Mouse (Mus musculus): ENCODE results near the gene Ulk1.

The Ulk1 gene

DNA sequence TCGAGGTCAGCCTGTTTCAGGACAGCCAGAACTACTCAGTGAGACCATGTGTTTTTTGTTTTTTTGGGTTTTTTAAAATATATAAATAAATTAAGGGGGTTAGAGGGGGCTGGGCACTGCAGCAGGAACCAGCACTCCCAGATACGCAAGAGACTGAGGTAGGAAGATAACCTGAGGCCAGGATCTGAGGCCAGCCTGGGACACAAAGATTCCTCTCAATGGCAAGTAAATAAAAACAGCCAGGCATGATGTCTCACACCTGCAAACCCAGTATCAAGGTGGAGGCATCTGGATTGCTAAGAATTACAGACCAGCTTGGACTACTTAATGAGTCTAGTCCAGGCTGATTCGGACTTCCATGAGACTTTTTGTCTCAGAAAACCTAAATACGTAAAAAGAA, 40.6 kb downstream of the Ulk1 start:
- no peak for DNase-seq (ENCODE audit: low spot score in 2 of 2)

DNA sequence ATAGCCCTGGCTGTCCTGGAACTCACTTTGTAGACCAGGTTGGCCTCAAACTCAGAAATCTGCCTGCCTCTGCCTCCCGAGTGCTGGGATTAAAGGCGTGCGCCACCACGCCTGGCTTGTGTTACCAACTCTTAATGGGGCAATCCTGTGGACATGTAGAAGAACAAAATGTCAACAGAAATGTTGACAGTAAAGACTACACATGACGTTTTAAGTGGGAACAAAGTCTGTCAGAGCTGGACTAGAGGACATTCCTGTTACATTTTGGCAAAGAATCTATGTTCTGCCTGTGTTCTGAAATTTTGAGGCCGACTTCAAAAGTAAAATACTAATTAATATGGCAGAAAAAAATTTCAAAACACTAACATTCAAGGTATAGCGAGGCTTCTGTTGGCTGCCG, 46.0 kb downstream of the Ulk1 start:
- no peak for DNase-seq (ENCODE audit: low spot score in 2 of 2)

DNA sequence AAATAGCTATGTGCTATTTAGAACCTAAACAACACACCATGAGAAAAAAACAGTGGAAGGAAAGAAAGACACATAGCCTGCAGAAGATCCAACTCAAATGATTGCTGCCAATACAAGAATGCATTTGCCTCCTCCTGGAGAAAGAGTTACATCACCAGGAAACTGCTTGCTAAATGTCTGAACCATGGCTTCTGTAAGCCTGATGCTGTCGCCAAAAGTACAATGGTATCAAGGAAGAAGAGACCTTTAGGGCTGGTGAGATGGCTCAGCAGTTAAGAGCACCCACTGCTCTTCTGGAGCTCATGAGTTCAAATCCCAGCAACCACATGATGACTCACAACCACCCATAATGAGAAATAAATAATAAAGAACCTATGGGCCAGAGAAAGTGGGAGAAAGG, 64.9 kb downstream of the Ulk1 start:
- no peak for DNase-seq (ENCODE audit: low spot score in 2 of 2)

DNA sequence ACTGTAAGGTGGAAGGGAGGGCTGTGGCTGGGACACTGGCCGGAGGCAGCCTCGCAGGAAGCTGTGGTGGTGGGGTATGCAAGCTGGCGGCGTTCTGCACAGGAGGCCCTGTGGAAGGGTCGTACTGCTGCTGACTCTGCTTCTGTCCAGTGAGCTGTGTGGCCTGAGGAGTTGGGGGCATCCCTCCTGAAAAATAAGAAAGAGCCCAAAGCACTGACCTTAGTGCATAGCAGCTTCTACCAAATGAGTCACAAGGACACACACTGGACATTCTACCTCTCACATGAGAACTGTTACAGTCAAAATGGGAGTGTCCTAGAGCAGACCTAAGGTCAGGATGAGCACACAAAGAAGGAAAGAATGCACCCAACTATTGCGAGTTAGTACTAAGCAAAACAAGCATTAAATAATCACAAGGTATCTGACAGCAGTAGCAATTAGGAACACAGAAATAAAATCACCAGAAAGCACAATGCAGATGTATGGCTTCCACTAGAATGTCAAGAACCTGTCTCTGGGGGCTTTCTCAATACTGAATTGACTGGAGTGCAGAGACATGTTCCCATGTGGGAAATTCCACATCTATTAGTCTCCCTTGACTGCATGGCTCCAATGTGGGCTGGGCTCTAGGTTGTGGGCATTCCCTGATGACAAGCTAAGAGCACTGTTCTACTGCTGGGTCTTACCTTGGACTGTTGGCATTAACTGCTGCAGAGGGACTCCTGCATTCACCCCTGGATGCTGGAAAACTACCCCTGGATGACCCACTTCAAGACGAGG, 70.2 kb downstream of the Ulk1 start:
- DNase-seq (ENCODE audit: low spot score in 2 of 2): no peak

DNA sequence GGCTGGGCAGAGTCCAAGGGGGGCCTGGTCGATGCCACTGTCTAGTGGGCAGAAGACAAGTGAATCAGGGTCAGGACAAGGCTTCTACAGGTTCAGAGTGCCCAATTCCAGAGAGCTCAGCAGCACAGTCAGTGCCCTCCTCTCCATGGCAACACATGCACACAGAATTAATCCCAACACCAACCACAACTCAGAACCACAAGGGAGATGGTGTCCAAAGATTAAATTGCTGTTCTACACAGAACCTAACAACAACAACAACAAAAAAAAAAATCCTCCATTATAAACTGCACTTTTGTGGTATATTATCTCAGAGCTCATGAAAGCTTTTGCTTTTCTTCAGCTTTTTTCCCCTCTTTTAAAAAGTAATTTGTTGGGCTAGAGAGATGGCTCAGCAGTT, 74.3 kb downstream of the Ulk1 start:
- DNase-seq (ENCODE audit: low spot score in 2 of 2): no peak
